Mouse (Mus musculus): ENCODE measurements around the gene Slc25a33. TPM values are rescaled to one million over a fixed set of nuclear protein-coding genes. Genes with fewer than 3 reads are reported as not detected.
A peak's percentile ranks its signal among the peaks of the same experiment; 100 is the strongest.

The Slc25a33 gene
- total and polyA plus RNA-seq, 2 experiments, result 12.7 to 14.3 TPM

GRCm38 (mm10) chr4:149806699-149807381, 32.8 kb upstream of the Slc25a33 start:
- Histone ChIP-seq H3K4me1 (ENCODE audit: control insufficient read depth, insufficient read depth, low read length) (no peaks in the 10 kb centered on the region), H3K36me3 (ENCODE audit: control insufficient read depth, insufficient read depth, low read length) (no peaks in the 10 kb centered on the region), H3K4me3 (ENCODE audit: insufficient read depth, low read depth, low read length) (no peak overlapping the region), H3K9ac (ENCODE audit: low read depth, low read length) (no peak overlapping the region), H3K79me2 (ENCODE audit: control insufficient read depth, insufficient read depth, low read length) (no peaks in the 10 kb centered on the region), H3K27ac (replicated peaks; ENCODE audit: insufficient read depth, low read depth, low read length) (no peak overlapping the region), H3K27me3 (ENCODE audit: control insufficient read depth, insufficient read depth, low read length) (peaks cover 4% of the 10 kb centered on the region; the same call in 1 of the 2 replicates)
- peak; percentile 65 for DNase-seq (ENCODE audit: extremely low read depth, low read depth, low spot score)
- TF ChIP-seq POLR2A (IDR thresholded peaks at IDR 0.05; ENCODE audit: extremely low read depth, insufficient read depth, low read length), result no peak
- TF ChIP-seq CTCF (IDR thresholded peaks at IDR 0.05; ENCODE audit: low read depth, low read length), result peak; percentile 90
- WGBS, result 46% methylated on average over 19 of the region's 19 CpGs

GRCm38 (mm10) chr4:149802269-149802668, 28.2 kb upstream of the Slc25a33 start:
- 82% methylated on average over 9 of the region's 9 CpGs for WGBS
- TF ChIP-seq CTCF (IDR thresholded peaks at IDR 0.05; ENCODE audit: low read depth, low read length), result no peak

GRCm38 (mm10) chr4:149800576-149800975, 26.5 kb upstream of the Slc25a33 start:
- Histone ChIP-seq H3K4me1 (ENCODE audit: control insufficient read depth, insufficient read depth, low read length) (peaks cover 32% of the 10 kb centered on the region), H3K36me3 (ENCODE audit: control insufficient read depth, insufficient read depth, low read length) (no peaks in the 10 kb centered on the region), H3K79me2 (ENCODE audit: control insufficient read depth, insufficient read depth, low read length) (no peaks in the 10 kb centered on the region), H3K9ac (ENCODE audit: low read depth, low read length) (peak overlapping the region; percentile 62; the same call in 1 of the 2 replicates), H3K27ac (replicated peaks; ENCODE audit: insufficient read depth, low read depth, low read length) (peak overlapping the region; percentile 95), H3K4me3 (ENCODE audit: insufficient read depth, low read depth, low read length) (no peak overlapping the region), H3K27me3 (ENCODE audit: control insufficient read depth, insufficient read depth, low read length) (no peaks in the 10 kb centered on the region)
- TF ChIP-seq POLR2A (IDR thresholded peaks at IDR 0.05; ENCODE audit: extremely low read depth, insufficient read depth, low read length), result no peak
- no peak for DNase-seq (ENCODE audit: extremely low read depth, low read depth, low spot score)
- 55% methylated on average over 2 of the region's 2 CpGs for WGBS

More at GRCm38 (mm10) chr4:149802269-149802668, 28.2 kb upstream of the Slc25a33 start:
- Histone ChIP-seq H3K27me3 (ENCODE audit: control insufficient read depth, insufficient read depth, low read length) (no peaks in the 10 kb centered on the region), H3K9ac (ENCODE audit: low read depth, low read length) (no peak overlapping the region), H3K36me3 (ENCODE audit: control insufficient read depth, insufficient read depth, low read length) (no peaks in the 10 kb centered on the region), H3K27ac (replicated peaks; ENCODE audit: insufficient read depth, low read depth, low read length) (no peak overlapping the region), H3K79me2 (ENCODE audit: control insufficient read depth, insufficient read depth, low read length) (no peaks in the 10 kb centered on the region), H3K4me1 (ENCODE audit: control insufficient read depth, insufficient read depth, low read length) (peaks cover 21% of the 10 kb centered on the region), H3K4me3 (ENCODE audit: insufficient read depth, low read depth, low read length) (no peak overlapping the region)
- no peak for DNase-seq (ENCODE audit: extremely low read depth, low read depth, low spot score)

DNA sequence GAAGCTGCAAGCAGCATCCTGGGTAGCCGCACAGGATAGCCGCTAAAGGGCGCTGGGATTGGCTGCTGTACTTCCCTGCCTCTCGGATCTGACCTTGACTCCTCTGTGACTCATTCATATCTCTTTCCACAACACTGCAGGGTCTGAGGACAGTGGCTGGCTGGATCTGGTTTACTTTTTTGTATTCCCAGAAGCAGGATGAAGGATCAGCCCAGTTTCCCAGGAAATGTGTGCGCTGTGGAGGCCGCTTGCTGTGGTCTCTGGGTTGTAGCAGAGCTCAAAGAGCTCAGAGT, 26.0 kb upstream of the Slc25a33 start:
- TF ChIP-seq CTCF (IDR thresholded peaks at IDR 0.05; ENCODE audit: low read depth, low read length) (no peak), POLR2A (IDR thresholded peaks at IDR 0.05; ENCODE audit: extremely low read depth, insufficient read depth, low read length) (no peak)
- Histone ChIP-seq H3K36me3 (ENCODE audit: control insufficient read depth, insufficient read depth, low read length) (no peaks in the 10 kb centered on the region), H3K79me2 (ENCODE audit: control insufficient read depth, insufficient read depth, low read length) (no peaks in the 10 kb centered on the region), H3K9ac (ENCODE audit: low read depth, low read length) (peak overlapping the region; percentile 4; the same call in 1 of the 2 replicates), H3K27ac (replicated peaks; ENCODE audit: insufficient read depth, low read depth, low read length) (peak overlapping the region; percentile 95), H3K27me3 (ENCODE audit: control insufficient read depth, insufficient read depth, low read length) (no peaks in the 10 kb centered on the region), H3K4me3 (ENCODE audit: insufficient read depth, low read depth, low read length) (no peak overlapping the region), H3K4me1 (ENCODE audit: control insufficient read depth, insufficient read depth, low read length) (peaks cover 32% of the 10 kb centered on the region)
- DNase-seq (ENCODE audit: extremely low read depth, low read depth, low spot score), result peak; percentile 78
- WGBS, result 5% methylated on average over 6 of the region's 6 CpGs

- Histone ChIP-seq H3K27me3 (ENCODE audit: control insufficient read depth, insufficient read depth, low read length) (no peaks in the 10 kb centered on the region), H3K36me3 (ENCODE audit: control insufficient read depth, insufficient read depth, low read length) (no peaks in the 10 kb centered on the region), H3K4me3 (ENCODE audit: insufficient read depth, low read depth, low read length) (no peak overlapping the region), H3K9ac (ENCODE audit: low read depth, low read length) (peak overlapping the region; percentile 13; the same call in 1 of the 2 replicates), H3K4me1 (ENCODE audit: control insufficient read depth, insufficient read depth, low read length) (peaks cover 35% of the 10 kb centered on the region), H3K79me2 (ENCODE audit: control insufficient read depth, insufficient read depth, low read length) (no peaks in the 10 kb centered on the region), H3K27ac (replicated peaks; ENCODE audit: insufficient read depth, low read depth, low read length) (peak overlapping the region; percentile 95)
- peak; percentile 93 for DNase-seq (ENCODE audit: extremely low read depth, low read depth, low spot score)
- TF ChIP-seq CTCF (IDR thresholded peaks at IDR 0.05; ENCODE audit: low read depth, low read length) (peak; percentile 15; the same call in 1 of the 2 replicates), POLR2A (IDR thresholded peaks at IDR 0.05; ENCODE audit: extremely low read depth, insufficient read depth, low read length) (no peak)
- whole genome bisulfite sequencing, result 13% methylated on average over 16 of the region's 16 CpGs
Measured at GRCm38 (mm10) chr4:149799346-149800171, 25.5 kb upstream of the Slc25a33 start.
